Mouse (Mus musculus): Measurements from ENCODE around the gene Flt4.

GRCm38 (mm10) chr11:49645677-49646076, 36.6 kb downstream of the Flt4 start:
- TF ChIP-seq MYOD1 (IDR thresholded peaks at IDR 0.05; ENCODE audit: control insufficient read depth, insufficient read length, low read depth) (no peak), CTCF (IDR thresholded peaks at IDR 0.05; ENCODE audit: control insufficient read depth, insufficient read depth, insufficient read length) (no peak), CEBPB (IDR thresholded peaks at IDR 0.05; ENCODE audit: low read depth) (no peak), USF1 (IDR thresholded peaks at IDR 0.05; ENCODE audit: low read depth) (no peak), MAX (IDR thresholded peaks at IDR 0.05) (no peak)

Measured in C2C12 (cell line).